Mouse (Mus musculus) G1E (cell line): ENCODE results near the gene Agbl4.

Experiments used
- CTCF ChIP-seq: IDR thresholded peaks from 2 replicates; pipeline ENCODE4 v1.5.1; 2012; ENCODE audit warnings: low read depth, low read length, inconsistent platforms, mixed read lengths
- GATA1 ChIP-seq: IDR thresholded peaks from 2 replicates; pipeline ENCODE4 v1.6.1; 2012; ENCODE audit warnings: borderline replicate concordance, low read length, inconsistent platforms, mixed read lengths
- POLR2AphosphoS5 ChIP-seq: IDR thresholded peaks from 2 replicates; pipeline ENCODE4 v1.6.1; 2012; ENCODE audit warnings: low read depth, low read length, inconsistent platforms; ENCODE audit not compliant: insufficient replicate concordance
- TAL1 ChIP-seq: conservative IDR thresholded peaks from 2 replicates; pipeline ENCODE4 v1.6.1; 2012; ENCODE audit warnings: low read depth, low read length, inconsistent platforms, mixed read lengths

- TF ChIP-seq CTCF (no peak), GATA1 (no peak), TAL1 (no peak), POLR2AphosphoS5 (no peak)
These were observed 1020.3 kb downstream of the Agbl4 start for GRCm38 (mm10) chr4:111417716-111418115.
